Mouse (Mus musculus) B cell, adult 2 months (primary cell): Measurements from ENCODE around the gene Pdcd11.

Source experiments
- DNase-seq, 2 experiments: peaks; one replicate each; pipeline ENCODE4 v3.0.0; 2022

The Pdcd11 gene

GRCm38 (mm10) chr19:47174515-47174914 lies 83.9 kb downstream of the Pdcd11 start:
- peak; percentile 22 to 42 for DNase-seq

GRCm38 (mm10) chr19:47175472-47175871 lies 84.9 kb downstream of the Pdcd11 start:
- no peak for DNase-seq

- no peak for DNase-seq
These were observed 86.4 kb downstream of the Pdcd11 start for GRCm38 (mm10) chr19:47176916-47177505.

GRCm38 (mm10) chr19:47178001-47178400 lies 87.4 kb downstream of the Pdcd11 start:
- DNase-seq: peak in 1 of 2 experiments; percentile 8

GRCm38 (mm10) chr19:47178431-47179271 lies 88.1 kb downstream of the Pdcd11 start, which contains the start of gene Neurl1a:
Neurl1a (plus strand) TSS chr19:47178820.
- DNase-seq: peak; percentile 27 to 41

GRCm38 (mm10) chr19:47179272-47179809 lies 88.8 kb downstream of the Pdcd11 start:
- peak; percentile 7 to 10 for DNase-seq

GRCm38 (mm10) chr19:47180011-47180410 lies 89.4 kb downstream of the Pdcd11 start:
- DNase-seq: no peak
